Mouse (Mus musculus) stomach, postnatal 0 days (tissue): ENCODE data around the gene Cnot6l. TPM values are rescaled to one million over a fixed set of nuclear protein-coding genes. Genes with fewer than 3 reads are reported as not detected.

ENCODE experiments used
- ATAC-seq: fragments of 200-750 bp; cut with Nextera tagmentation; 2 replicates; pipeline ENCODE4 v1.8.0; 2017; ENCODE audit not compliant: low FRiP score, low TSS enrichment
- DNase-seq: peaks from one replicate; pipeline ENCODE4 v3.0.0-alpha.2; 2016; ENCODE audit warnings: low spot score
- H3K27ac ChIP-seq: fragments of 300-500 bp; sonication (generic); replicated peaks from 2 replicates; pipeline ENCODE4 v1.5.1; 2014; ENCODE audit warnings: mild to moderate bottlenecking, control low read depth
- H3K27me3 ChIP-seq: fragments of 300-500 bp; sonication (generic); 2 replicates; pipeline ENCODE4 v1.6.1; 2014; ENCODE audit warnings: low read length; ENCODE audit not compliant: control insufficient read depth, insufficient read depth
- H3K36me3 ChIP-seq: fragments of 300-500 bp; sonication (generic); 2 replicates; pipeline ENCODE4 v1.6.1; 2014; ENCODE audit warnings: low read length, mixed read lengths; ENCODE audit not compliant: control insufficient read depth, insufficient read depth
- H3K4me1 ChIP-seq: fragments of 300-500 bp; sonication (generic); replicated peaks from 2 replicates; pipeline ENCODE4 v1.6.1; 2014; ENCODE audit warnings: antibody characterized with exemption; ENCODE audit not compliant: control insufficient read depth, insufficient read depth
- H3K4me2 ChIP-seq: fragments of 300-500 bp; sonication (generic); replicated peaks from 2 replicates; pipeline ENCODE4 v1.6.1; 2014; ENCODE audit warnings: low read depth, mild to moderate bottlenecking, control low read depth, moderate library complexity
- H3K4me3 ChIP-seq: fragments of 300-500 bp; sonication (generic); 2 replicates; pipeline ENCODE4 v1.5.1; 2014; ENCODE audit warnings: low read depth, low read length, control low read depth
- H3K9ac ChIP-seq: fragments of 300-500 bp; sonication (generic); 2 replicates; pipeline ENCODE4 v1.6.1; 2014; ENCODE audit warnings: mild to moderate bottlenecking, low read length, control low read depth, mixed read lengths
- H3K9me3 ChIP-seq: fragments of 300-500 bp; sonication (generic); 2 replicates; pipeline ENCODE4 v1.6.1; 2016; ENCODE audit warnings: low read length; ENCODE audit not compliant: control insufficient read depth
- CTCF ChIP-seq: IDR thresholded peaks from 2 replicates; pipeline ENCODE4 v1.5.1; 2016; ENCODE audit warnings: antibody characterized with exemption, low read depth, mild to moderate bottlenecking, moderate library complexity
- EP300 ChIP-seq: optimal IDR thresholded peaks from 2 replicates; pipeline ENCODE3; 2016; ENCODE audit warnings: antibody characterized with exemption
- WGBS: fragments of 180-500 bp; shearing (Covaris S2); extraction: QIAGEN DNeasy Blood & Tissue Kit; methylation state at CpG from one replicate; pipeline ENCODE4 v1.1.7; 2014; 5-methylcytosine and 5-hydroxymethylcytosine counted together
- polyA plus RNA-seq: library from polyadenylated mRNA; unstranded; fragments of >200 nt; fragmentation: Nextera tagmentation; extraction: Ambion mirVana; gene quantifications from 2 replicates; pipeline ENCODE4 v1.2.1, GENCODE M21; 2015

The Cnot6l gene
- polyA plus RNA-seq, 1 experiment from 2014 or later: 22.9 TPM

- peak overlapping the region; percentile 95 for H3K4me3 ChIP-seq
- no peaks in the 10 kb centered on the region for H3K9me3 ChIP-seq
- H3K9ac ChIP-seq: peak overlapping the region; percentile 98
- no peaks in the 10 kb centered on the region for H3K36me3 ChIP-seq
- under 1% methylated on average over 45 of the region's 50 CpGs for WGBS
- peak overlapping the region; percentile 81 for H3K4me2 ChIP-seq
- TF ChIP-seq EP300 (no peak), CTCF (peak; percentile 52)
- peak overlapping the region; percentile 100 for H3K27ac ChIP-seq
- no peaks in the 10 kb centered on the region for H3K4me1 ChIP-seq
- H3K27me3 ChIP-seq: no peaks in the 10 kb centered on the region
- peak; percentile 16; the same call in 1 of the 2 replicates for ATAC-seq
- peak; percentile 37 for DNase-seq
Observed at GRCm38 (mm10) chr5:96160467-96161262, 3.3 kb downstream of the Cnot6l start.

GRCm38 (mm10) chr5:96142351-96142750, 21.6 kb downstream of the Cnot6l start:
- DNase-seq (no peak), ATAC-seq (no peak)
- H3K4me1 ChIP-seq: 0 out of 2 replicates have a peak, but pooled peaks cover 2% of the 10 kb centered on the region
- 55% methylated on average over 2 of the region's 2 CpGs for whole genome bisulfite sequencing
- no peak overlapping the region for H3K9ac ChIP-seq
- H3K27me3 ChIP-seq: no peaks in the 10 kb centered on the region
- H3K27ac ChIP-seq: no peak overlapping the region
- no peaks in the 10 kb centered on the region for H3K36me3 ChIP-seq
- no peaks in the 10 kb centered on the region for H3K9me3 ChIP-seq
- H3K4me2 ChIP-seq: no peak overlapping the region
- no peak overlapping the region for H3K4me3 ChIP-seq
- TF ChIP-seq EP300 (no peak), CTCF (no peak)

DNA sequence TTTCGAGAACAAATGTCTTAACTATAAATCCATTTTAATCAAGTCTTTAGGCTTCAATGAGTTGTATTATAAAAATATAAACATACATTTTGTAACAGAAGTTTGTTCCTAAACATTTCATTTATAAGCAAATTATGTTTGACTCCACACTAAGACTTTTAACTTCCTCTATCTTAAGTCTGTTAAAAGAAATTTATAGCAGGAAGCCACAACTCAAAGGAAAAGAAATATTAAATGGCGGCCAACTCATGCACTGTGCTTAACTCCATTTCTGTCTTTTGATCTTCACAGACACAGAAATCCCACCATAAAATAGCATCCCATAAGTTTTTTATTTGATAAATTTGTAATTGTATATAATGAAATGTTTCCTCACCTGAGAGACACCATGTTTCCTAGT, 33.3 kb downstream of the Cnot6l start:
- no peaks in the 10 kb centered on the region for H3K36me3 ChIP-seq
- H3K27ac ChIP-seq: no peak overlapping the region
- H3K9me3 ChIP-seq: no peaks in the 10 kb centered on the region
- H3K27me3 ChIP-seq: no peaks in the 10 kb centered on the region
- WGBS: 84% methylated on average over 2 of the region's 2 CpGs
- H3K4me3 ChIP-seq: no peak overlapping the region
- no peak overlapping the region for H3K4me2 ChIP-seq
- no peaks in the 10 kb centered on the region for H3K4me1 ChIP-seq
- H3K9ac ChIP-seq: no peak overlapping the region
- ATAC-seq (no peak), DNase-seq (no peak)
- TF ChIP-seq CTCF (no peak), EP300 (no peak)

GRCm38 (mm10) chr5:96126856-96127255, 37.1 kb downstream of the Cnot6l start:
- H3K9me3 ChIP-seq: no peaks in the 10 kb centered on the region
- H3K9ac ChIP-seq: no peak overlapping the region
- no peak overlapping the region for H3K4me2 ChIP-seq
- H3K27ac ChIP-seq: no peak overlapping the region
- TF ChIP-seq EP300: no peak
- no peaks in the 10 kb centered on the region for H3K27me3 ChIP-seq
- no peak overlapping the region for H3K4me3 ChIP-seq
- 79% methylated on average over 1 of the region's 1 CpGs for WGBS
- DNase-seq (no peak), ATAC-seq (no peak)
- no peaks in the 10 kb centered on the region for H3K36me3 ChIP-seq
- no peaks in the 10 kb centered on the region for H3K4me1 ChIP-seq

DNA sequence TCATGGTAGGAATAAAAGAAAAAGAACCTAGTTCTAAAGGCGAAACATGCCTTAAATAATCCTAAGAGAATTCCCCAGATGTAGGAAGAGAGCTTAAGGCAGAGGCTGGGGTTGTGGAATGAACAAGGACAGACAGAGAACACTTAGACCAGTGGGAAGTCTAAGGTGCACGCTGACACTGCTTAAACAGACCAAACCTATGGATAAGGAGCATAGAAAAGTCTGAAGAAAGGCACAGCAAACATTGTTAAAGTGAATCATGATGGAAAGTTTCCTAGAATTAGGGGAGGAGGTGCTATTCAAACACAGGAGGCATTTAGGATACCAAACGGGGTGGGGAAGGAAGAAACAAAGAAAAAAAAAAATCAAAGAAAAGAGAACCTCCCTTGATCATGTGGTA, 49.0 kb downstream of the Cnot6l start:
- Histone ChIP-seq H3K36me3 (no peaks in the 10 kb centered on the region), H3K4me2 (no peak overlapping the region), H3K27me3 (no peaks in the 10 kb centered on the region), H3K9me3 (no peaks in the 10 kb centered on the region), H3K4me3 (no peak overlapping the region), H3K9ac (no peak overlapping the region), H3K4me1 (no peaks in the 10 kb centered on the region), H3K27ac (no peak overlapping the region)
- WGBS: 56% methylated on average over 3 of the region's 3 CpGs
- ATAC-seq: peak; percentile 91
- DNase-seq: no peak
- TF ChIP-seq EP300 (no peak), CTCF (no peak)

GRCm38 (mm10) chr5:96104644-96105043, 59.3 kb downstream of the Cnot6l start:
- Histone ChIP-seq H3K9ac (no peak overlapping the region), H3K4me3 (no peak overlapping the region), H3K27ac (no peak overlapping the region), H3K9me3 (no peaks in the 10 kb centered on the region), H3K4me2 (no peak overlapping the region), H3K27me3 (no peaks in the 10 kb centered on the region), H3K4me1 (no peaks in the 10 kb centered on the region), H3K36me3 (no peaks in the 10 kb centered on the region)
- TF ChIP-seq EP300: no peak
- no peak for TF ChIP-seq CTCF
- DNase-seq (no peak), ATAC-seq (no peak)
- WGBS: 82% methylated on average over 1 of the region's 1 CpGs
